Mouse (Mus musculus): ENCODE measurements at regions not wholly inside any gene's neighbourhood (a gene's known extent, or its start where the extent isn't known, plus 50 kb on each side); places are given as distances from the start of the nearest gene placed in this dataset.

- DNase-seq (ENCODE audit: low spot score), result no peak
Measured at GRCm38 (mm10) chr16:7647275-7647926, 777.5 kb downstream of the Tmem114 start.

- no peak for DNase-seq (ENCODE audit: low spot score)
Measured at GRCm38 (mm10) chr16:7644363-7644762, 780.6 kb downstream of the Tmem114 start.

- DNase-seq (ENCODE audit: low spot score), result no peak
Measured at GRCm38 (mm10) chr16:7638955-7639755, 785.8 kb downstream of the Tmem114 start.

- DNase-seq (ENCODE audit: low spot score), result no peak
Measured at GRCm38 (mm10) chr16:7637993-7638392, 786.9 kb downstream of the Tmem114 start.

- no peak for DNase-seq (ENCODE audit: low spot score)
Measured at GRCm38 (mm10) chr16:7637121-7637700, 787.7 kb downstream of the Tmem114 start.

- no peak for DNase-seq (ENCODE audit: low spot score)
Measured at GRCm38 (mm10) chr16:7636326-7636725, 788.6 kb downstream of the Tmem114 start.

GRCm38 (mm10) chr16:7632474-7632873, 792.5 kb downstream of the Tmem114 start:
- DNase-seq (ENCODE audit: low spot score), result no peak

GRCm38 (mm10) chr16:7628351-7628750, 796.6 kb downstream of the Tmem114 start:
- no peak for DNase-seq (ENCODE audit: low spot score)

- no peak for DNase-seq (ENCODE audit: low spot score)
Measured at GRCm38 (mm10) chr16:7606602-7607001, 818.3 kb downstream of the Tmem114 start.

- DNase-seq (ENCODE audit: low spot score), result no peak
Measured at GRCm38 (mm10) chr16:7602428-7602827, 822.5 kb downstream of the Tmem114 start.

- no peak for DNase-seq (ENCODE audit: low spot score)
Measured at GRCm38 (mm10) chr16:7574879-7575278, 850.1 kb downstream of the Tmem114 start.

- DNase-seq (ENCODE audit: low spot score), result no peak
Measured at GRCm38 (mm10) chr16:7560841-7561240, 864.1 kb downstream of the Tmem114 start.

GRCm38 (mm10) chr16:7559177-7559576, 865.8 kb downstream of the Tmem114 start:
- no peak for DNase-seq (ENCODE audit: low spot score)

GRCm38 (mm10) chr16:7558637-7559036, 866.3 kb downstream of the Tmem114 start:
- DNase-seq (ENCODE audit: low spot score), result no peak

- no peak for DNase-seq (ENCODE audit: low spot score)
Measured at GRCm38 (mm10) chr16:7555911-7556310, 869.0 kb downstream of the Tmem114 start.

- DNase-seq (ENCODE audit: low spot score), result no peak
Measured at GRCm38 (mm10) chr16:7549568-7549967, 875.4 kb downstream of the Tmem114 start.

- DNase-seq (ENCODE audit: low spot score), result no peak
Measured at GRCm38 (mm10) chr16:7544067-7544466, 880.9 kb downstream of the Tmem114 start.

- no peak for DNase-seq (ENCODE audit: low spot score)
Measured at GRCm38 (mm10) chr16:7529811-7530210, 895.1 kb downstream of the Tmem114 start.

- DNase-seq (ENCODE audit: low spot score), result no peak
Measured at GRCm38 (mm10) chr16:7528963-7529362, 896.0 kb downstream of the Tmem114 start.

GRCm38 (mm10) chr16:7527923-7528776, 896.8 kb downstream of the Tmem114 start:
- no peak for DNase-seq (ENCODE audit: low spot score)

GRCm38 (mm10) chr16:7518711-7519110, 906.2 kb downstream of the Tmem114 start:
- DNase-seq (ENCODE audit: low spot score), result no peak

All from left cerebral cortex, adult 11 months (tissue).